16 mouse cellular contexts compared by ENCODE assay signal in genomic region chr8:107132581-107133491, GRCm38 (mm10). TPM values are rescaled to one million over a fixed set of nuclear protein-coding genes. Genes with fewer than 3 reads are reported as not detected.
A peak's percentile ranks its signal among the peaks of the same experiment; 100 is the strongest.
DNase-seq lines count a peak whose midpoint lies in the region; ATAC-seq and TF ChIP-seq lines count a peak whose summit lies in the region.
"Had no signal": no experiment of that assay in that cellular context is flagged by ENCODE, and none has a peak within 500 bp of the region (broad histone marks: within the 10 kb centered on the region; RNA-seq: fewer than 3 reads in every experiment).

No protein-coding gene starts in this region.

- H3K27ac ChIP-seq in kidney, embryonic 15.5 days, result peak overlapping the region; percentile 88
- no peak overlapping the region for H3K27ac ChIP-seq in ES-E14 (ENCODE audit: insufficient read depth, low read depth, low read length, poor library complexity, severe bottlenecking)
- peak overlapping the region; percentile 45; the same call in 1 of the 2 replicates for H3K27ac ChIP-seq in limb, embryonic 12.5 days
- H3K27ac ChIP-seq: forebrain, embryonic 15.5 days; hindbrain, embryonic 14.5 days; liver, embryonic 12.5 days; midbrain, embryonic 13.5 days had no signal

- H3K36me3 ChIP-seq in kidney, embryonic 15.5 days, result no peaks in the 10 kb centered on the region
- H3K36me3 ChIP-seq in ES-E14 (ENCODE audit: control insufficient read depth, insufficient read depth, low read length, poor library complexity, severe bottlenecking), result no peaks in the 10 kb centered on the region
- no peaks in the 10 kb centered on the region for H3K36me3 ChIP-seq in limb, embryonic 12.5 days
- H3K36me3 ChIP-seq: forebrain, embryonic 15.5 days; liver, embryonic 12.5 days; midbrain, embryonic 13.5 days had no signal

- no peak overlapping the region for H3K9ac ChIP-seq in kidney, embryonic 15.5 days
- peak overlapping the region; percentile 41; the same call in 1 of the 2 replicates for H3K9ac ChIP-seq in ES-E14 (ENCODE audit: insufficient read depth, low read depth, low read length, poor library complexity, severe bottlenecking)
- no peak overlapping the region for H3K9ac ChIP-seq in limb, embryonic 12.5 days (replicated peaks)
- H3K9ac ChIP-seq: forebrain, embryonic 15.5 days; hindbrain, embryonic 14.5 days; liver, embryonic 12.5 days; midbrain, embryonic 13.5 days had no signal

- H3K4me2 ChIP-seq in kidney, embryonic 15.5 days, result 0 out of 2 replicates have a peak overlapping the region, but pooled peaks have one; percentile 12
- no peak overlapping the region for H3K4me2 ChIP-seq in limb, embryonic 12.5 days
- H3K4me2 ChIP-seq: forebrain, embryonic 15.5 days; hindbrain, embryonic 14.5 days; liver, embryonic 12.5 days; midbrain, embryonic 13.5 days had no signal

- H3K9me3 ChIP-seq in kidney, embryonic 15.5 days (replicated peaks), result no peaks in the 10 kb centered on the region
- H3K9me3 ChIP-seq in ES-E14 (ENCODE audit: control insufficient read depth, insufficient read depth, low read depth, low read length), result no peaks in the 10 kb centered on the region
- no peaks in the 10 kb centered on the region for H3K9me3 ChIP-seq in limb, embryonic 12.5 days
- H3K9me3 ChIP-seq: forebrain, embryonic 15.5 days; liver, embryonic 12.5 days; midbrain, embryonic 13.5 days had no signal

- peak; percentile 86 for DNase-seq in heart, adult 11 months
- no peak for DNase-seq in heart, adult 8-10 months (ENCODE audit: low spot score)
- DNase-seq in kidney, adult 9 months, result no peak
- DNase-seq in ES-E14 (ENCODE audit: low read depth, low spot score), result no peak
- no peak for DNase-seq in cerebellum, adult 11-12 months
- no peak for DNase-seq in adrenal gland, postnatal 10 days
- DNase-seq: B cell, adult 2 months; cerebellum, adult 8-10 months; lung, postnatal 14 days had no signal

- 54% methylated on average over 24 of the region's 24 CpGs for WGBS in kidney, embryonic 15.5 days
- WGBS in limb, embryonic 12.5 days, result 67% methylated on average over 24 of the region's 24 CpGs

- H3K27me3 ChIP-seq in kidney, embryonic 15.5 days, result no peaks in the 10 kb centered on the region
- H3K27me3 ChIP-seq in limb, embryonic 12.5 days, result no peaks in the 10 kb centered on the region; the same call in 1 of the 2 replicates
- H3K27me3 ChIP-seq: forebrain, embryonic 15.5 days; midbrain, embryonic 13.5 days had no signal

- H3K4me3 ChIP-seq in kidney, embryonic 15.5 days (replicated peaks), result no peak overlapping the region
- peak overlapping the region in 1 of 2 experiments; percentile 12; a peak in 1 of 4 replicates for H3K4me3 ChIP-seq in ES-E14 (ENCODE audit: insufficient read depth in 1 of 2, low read depth in 1 of 2, low read length in 2 of 2, poor library complexity in 1 of 2, severe bottlenecking in 1 of 2)
- H3K4me3 ChIP-seq in limb, embryonic 12.5 days (replicated peaks), result no peak overlapping the region
- H3K4me3 ChIP-seq: forebrain, embryonic 15.5 days; liver, embryonic 12.5 days; midbrain, embryonic 13.5 days had no signal

- peaks cover 63% of the 10 kb centered on the region for H3K4me1 ChIP-seq in kidney, embryonic 15.5 days
- peaks cover 6 to 20% of the 10 kb centered on the region in 2 experiments; a peak in 3 of 4 replicates for H3K4me1 ChIP-seq in ES-E14 (ENCODE audit: control insufficient read depth in 2 of 2, insufficient read depth in 2 of 2, low read length in 2 of 2, poor library complexity in 1 of 2)
- peaks cover 21% of the 10 kb centered on the region for H3K4me1 ChIP-seq in limb, embryonic 12.5 days (replicated peaks)
- H3K4me1 ChIP-seq: liver, embryonic 12.5 days had no signal

- no peak for ATAC-seq in kidney, embryonic 15.5 days (replicated peaks; ENCODE audit: low FRiP score)
- ATAC-seq in limb, embryonic 12.5 days (ENCODE audit: insufficient number of reproducible peaks, insufficient read depth, low FRiP score, low TSS enrichment, low read depth), result no peak
- ATAC-seq: activated CD4-positive, CD25-positive, alpha-beta regulatory T cell, adult 4 months; forebrain, embryonic 15.5 days; liver, embryonic 12.5 days; midbrain, embryonic 13.5 days had no signal

- in situ Hi-C loops in ES-E14 (cut with MboI; ENCODE audit: low sequenced_read_pairs in 2 of 2, unreplicated experiment in 2 of 2), result no loop called here

TF ChIP-seq in ES-E14, 5 proteins besides CTCF, POLR2A, EP300 and RAD21:
- TF ChIP-seq CHD2 (IDR thresholded peaks at IDR 0.05; ENCODE audit: low read depth, low read length), result no peak
- no peak for TF ChIP-seq ZNF384 (IDR thresholded peaks at IDR 0.05; ENCODE audit: low read depth, low read length)
- no peak for TF ChIP-seq MAFK (IDR thresholded peaks at IDR 0.05; ENCODE audit: insufficient read depth, low read depth, low read length)
- TF ChIP-seq ZC3H11A (IDR thresholded peaks at IDR 0.05; ENCODE audit: borderline replicate concordance, low read depth, low read length), result no peak
- no peak for TF ChIP-seq HCFC1 (IDR thresholded peaks at IDR 0.05; ENCODE audit: borderline replicate concordance, insufficient read depth, low read length)

RNA-seq across cellular contexts. Expression of gene Cyb5b, which starts 17.6 kb away (rescaled TPM):
- total RNA-seq in heart, adult 8-10 months (2022), result 10 to 100 TPM; 36.0 to 46.3 (median 40.0) TPM
- 131 and 133 TPM in 2 replicates for polyA plus RNA-seq in kidney, embryonic 15.5 days (2015; fragmentation: Nextera tagmentation; extraction: Ambion mirVana)
- 27.8 and 44.9 TPM in 2 replicates for total RNA-seq in ES-E14 (2012; rRNA removed)
- polyA plus RNA-seq in limb, embryonic 12.5 days (2016; fragmentation: Nextera tagmentation; extraction: Ambion mirVana), result 96.6 and 101 TPM in 2 replicates
- 100 to 1,000 TPM; 216 to 248 TPM for total RNA-seq in adrenal gland, postnatal 10 days (2021)

RNA-seq across cellular contexts. Expression of gene Terf2, which starts 36.5 kb away (rescaled TPM):
- 10 to 100 TPM; 13.2 to 14.1 (median 13.4) TPM for total RNA-seq in heart, adult 8-10 months (2022)
- polyA plus RNA-seq in kidney, embryonic 15.5 days (2015; fragmentation: Nextera tagmentation; extraction: Ambion mirVana), result 17.5 and 18.2 TPM in 2 replicates
- total RNA-seq in ES-E14 (2012; rRNA removed), result 13.9 and 14.1 TPM in 2 replicates
- 23.2 and 24.1 TPM in 2 replicates for polyA plus RNA-seq in limb, embryonic 12.5 days (2016; fragmentation: Nextera tagmentation; extraction: Ambion mirVana)
- 10 to 100 TPM; 22.0 to 26.4 TPM for total RNA-seq in adrenal gland, postnatal 10 days (2021)
